Mouse (Mus musculus) naive thymus-derived CD4-positive, alpha-beta T cell, adult 2 months (primary cell): Measurements from ENCODE around the gene Mlec.
A peak's percentile ranks its signal among the peaks of the same experiment; 100 is the strongest.
"Not testable (repeated sequence)": the region's sequence is repeated elsewhere in the genome, so short reads cannot be mapped to it uniquely, and the experiment has no call there.

ENCODE experiments used
- DNase-seq: peaks from one replicate; pipeline ENCODE4 v3.0.0-alpha.2; 2011; ENCODE audit warnings: low read depth

The Mlec gene

DNA sequence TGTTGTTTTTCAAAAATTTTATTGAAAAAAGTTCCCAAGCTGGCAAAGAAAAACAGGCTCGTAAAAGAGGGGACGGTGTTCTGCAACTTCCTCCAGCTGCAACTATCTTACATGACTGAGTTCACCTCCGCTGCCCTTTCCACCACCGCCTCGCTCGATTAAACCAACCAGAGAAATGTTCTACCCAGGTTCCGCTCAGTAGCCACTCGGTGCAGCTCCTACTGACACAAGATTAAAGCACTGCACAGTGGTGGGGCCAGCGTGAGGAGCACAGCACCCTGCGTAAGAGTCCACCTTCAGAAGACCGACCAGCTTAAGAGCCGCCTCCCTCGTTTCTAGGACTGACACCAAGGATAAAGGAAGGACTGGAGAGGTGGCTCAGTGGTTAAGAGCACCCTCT, 6.5 kb downstream of the Mlec start:
- DNase-seq: peak; percentile 48

DNA sequence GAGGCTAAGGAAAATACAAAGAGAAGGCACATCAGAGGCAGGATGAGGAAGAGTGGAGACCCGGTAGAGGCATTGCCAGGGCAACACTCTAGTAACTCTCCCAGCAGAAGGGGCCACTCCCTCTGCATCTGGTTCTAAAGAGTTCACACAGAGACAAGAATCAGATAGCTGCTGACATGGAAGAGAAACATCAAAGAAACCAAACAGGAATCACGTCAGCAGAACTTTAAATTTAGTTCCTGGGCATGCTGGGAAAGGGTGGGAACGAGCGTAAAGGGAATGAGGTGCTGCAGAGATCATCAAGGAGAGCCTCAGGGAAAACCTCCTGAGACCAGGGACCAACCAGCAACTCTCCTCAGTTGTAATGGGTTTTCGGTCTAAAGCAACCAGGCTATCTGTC, 7.0 kb downstream of the Mlec start:
- DNase-seq: peak; percentile 75

DNA sequence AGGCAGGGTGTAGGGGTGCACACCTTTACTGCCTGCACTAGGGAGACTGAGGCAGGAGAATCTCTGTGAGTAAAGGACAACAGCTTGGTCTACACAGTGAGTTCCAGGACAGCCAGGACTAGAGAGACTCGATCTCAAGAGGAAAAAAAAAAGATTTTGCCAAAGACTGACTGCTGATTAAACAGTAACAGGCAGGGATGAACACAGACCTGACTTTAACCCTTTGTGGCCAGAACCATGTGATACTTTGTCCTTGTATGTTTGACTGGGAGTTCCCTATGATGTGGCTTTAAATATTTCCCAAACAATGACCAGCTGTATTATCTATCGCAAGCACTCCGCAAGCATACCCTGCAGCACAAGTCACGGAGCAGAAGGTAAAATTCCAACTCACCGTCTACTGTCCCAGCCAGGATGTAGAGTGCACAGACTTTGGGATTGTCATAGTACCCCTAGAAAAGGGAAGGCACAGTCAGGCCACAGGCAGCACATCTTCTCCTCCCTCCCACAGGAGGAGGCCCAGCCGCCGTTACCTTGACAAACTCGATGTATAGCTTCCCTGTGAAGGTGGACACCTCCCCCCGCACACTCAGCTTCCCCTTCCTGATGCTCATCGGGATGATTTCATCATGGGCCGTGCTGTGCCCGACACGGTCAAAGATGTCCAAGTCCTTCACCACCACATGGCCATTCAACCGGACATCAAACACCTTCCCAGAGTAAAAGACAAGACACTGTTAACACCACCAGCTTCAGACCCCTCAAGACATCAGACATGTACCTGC, 8.1 kb downstream of the Mlec start:
- DNase-seq: no peak

DNA sequence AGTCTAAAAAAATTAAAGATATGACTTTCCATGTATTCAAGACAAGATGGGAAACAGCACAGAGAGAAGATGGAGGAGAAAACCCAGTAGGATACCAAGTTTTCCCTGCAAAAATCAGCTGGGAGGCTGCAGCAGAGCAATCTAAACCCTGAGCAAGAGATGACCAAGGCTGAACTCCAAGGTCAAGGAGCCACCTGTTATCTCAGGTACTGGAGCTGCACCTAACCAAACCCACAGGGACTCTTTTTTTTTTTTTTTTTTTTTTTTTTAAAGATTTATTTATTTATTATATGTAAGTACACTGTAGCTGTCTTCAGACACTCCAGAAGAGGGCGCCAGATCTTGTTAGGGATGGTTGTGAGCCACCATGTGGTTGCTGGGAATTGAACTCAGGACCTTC, 9.1 kb downstream of the Mlec start:
- DNase-seq: not testable (repeated sequence)

DNA sequence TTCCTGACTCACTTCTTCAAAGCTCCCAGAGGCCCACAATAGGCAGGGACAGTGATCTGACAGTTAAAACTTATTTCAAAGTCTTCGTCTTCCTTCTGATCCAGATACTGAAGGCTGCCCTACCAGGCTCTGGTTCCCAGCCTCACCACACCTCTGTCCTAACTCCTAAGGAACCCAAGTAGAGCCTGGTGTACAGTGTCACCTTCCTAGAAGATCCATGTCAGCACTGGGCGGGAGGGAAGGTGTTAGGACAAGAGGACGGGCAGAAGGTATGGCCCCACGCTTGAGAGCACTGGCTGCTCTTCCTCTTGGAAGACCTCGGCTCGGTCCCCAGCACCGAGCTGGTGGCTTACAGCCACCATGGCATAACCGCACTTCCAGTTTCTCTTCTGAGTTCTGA, 9.6 kb downstream of the Mlec start:
- DNase-seq: no peak

DNA sequence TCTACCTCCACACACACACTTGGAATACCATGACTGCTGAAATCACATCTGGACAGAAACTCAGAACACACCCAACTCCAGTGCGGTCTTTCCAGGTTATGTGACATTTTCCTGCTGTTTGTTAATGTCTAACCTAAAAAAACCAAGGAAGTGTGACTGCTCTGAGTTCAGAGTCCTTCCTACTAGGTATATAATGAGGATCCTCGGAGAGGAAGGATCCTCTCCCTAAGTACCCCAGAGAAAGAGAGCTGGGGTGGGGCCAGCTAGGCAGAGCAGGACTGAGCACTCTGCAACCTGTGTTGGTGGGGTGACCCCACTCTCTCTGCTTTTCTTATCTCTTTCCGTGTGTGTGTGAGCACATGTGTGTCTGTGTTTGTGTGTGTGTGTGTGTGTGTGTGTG, 10.6 kb downstream of the Mlec start:
- DNase-seq: no peak

DNA sequence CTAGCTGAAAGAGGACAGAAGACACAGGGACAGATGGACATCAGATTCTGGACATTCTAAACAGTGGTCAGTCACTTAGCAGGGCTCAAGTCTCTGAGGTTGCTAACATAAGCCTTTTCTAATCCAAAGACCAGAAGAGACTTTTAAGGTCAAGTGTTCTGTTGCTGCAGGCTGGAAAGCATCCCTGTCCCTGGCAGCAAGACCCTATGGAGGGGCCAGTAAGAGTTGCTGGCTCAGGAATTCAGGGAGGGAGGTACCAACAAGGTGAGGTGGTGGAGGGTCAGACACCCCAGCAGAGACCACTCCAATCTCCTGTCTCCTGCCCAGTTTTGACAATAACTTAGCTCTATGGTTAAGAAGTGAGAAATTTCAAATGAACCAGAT, 11.2 kb downstream of the Mlec start:
- no peak for DNase-seq

DNA sequence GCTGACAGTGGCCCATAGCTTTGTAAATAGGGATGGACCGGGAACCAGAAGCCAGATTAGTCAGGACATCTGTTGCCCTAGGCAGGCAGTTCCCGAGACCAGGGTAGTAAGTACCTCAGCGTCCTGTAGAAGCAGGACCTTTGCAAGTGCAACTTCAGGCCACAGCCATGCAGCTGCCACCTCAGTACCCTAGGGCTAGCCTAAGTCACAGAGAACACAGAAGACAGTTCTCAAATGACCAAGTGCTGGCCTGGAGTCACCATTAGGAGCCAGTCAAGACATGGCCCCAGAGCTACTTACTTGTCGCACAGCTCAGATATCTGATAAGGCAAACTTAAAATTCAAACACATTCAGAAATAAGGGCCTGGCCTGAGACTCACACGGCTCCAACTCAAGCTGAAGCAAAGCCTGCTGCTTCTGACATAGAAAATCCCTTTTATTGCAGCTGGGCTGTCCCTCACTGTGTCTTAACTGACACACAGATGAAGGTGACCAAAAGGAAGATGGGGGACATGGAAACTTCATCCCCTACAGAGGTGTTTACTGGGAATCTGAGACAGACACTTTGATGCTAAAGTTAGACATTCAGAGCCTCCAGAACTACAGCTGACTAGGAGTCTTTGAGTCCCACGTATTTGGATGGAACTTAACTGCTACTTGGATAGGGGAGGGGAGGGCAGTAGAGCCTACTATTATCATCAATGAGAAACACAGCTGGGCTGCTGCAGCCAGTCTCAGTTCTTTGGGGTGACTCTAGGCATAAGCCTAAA, 11.8 kb downstream of the Mlec start:
- DNase-seq: no peak

DNA sequence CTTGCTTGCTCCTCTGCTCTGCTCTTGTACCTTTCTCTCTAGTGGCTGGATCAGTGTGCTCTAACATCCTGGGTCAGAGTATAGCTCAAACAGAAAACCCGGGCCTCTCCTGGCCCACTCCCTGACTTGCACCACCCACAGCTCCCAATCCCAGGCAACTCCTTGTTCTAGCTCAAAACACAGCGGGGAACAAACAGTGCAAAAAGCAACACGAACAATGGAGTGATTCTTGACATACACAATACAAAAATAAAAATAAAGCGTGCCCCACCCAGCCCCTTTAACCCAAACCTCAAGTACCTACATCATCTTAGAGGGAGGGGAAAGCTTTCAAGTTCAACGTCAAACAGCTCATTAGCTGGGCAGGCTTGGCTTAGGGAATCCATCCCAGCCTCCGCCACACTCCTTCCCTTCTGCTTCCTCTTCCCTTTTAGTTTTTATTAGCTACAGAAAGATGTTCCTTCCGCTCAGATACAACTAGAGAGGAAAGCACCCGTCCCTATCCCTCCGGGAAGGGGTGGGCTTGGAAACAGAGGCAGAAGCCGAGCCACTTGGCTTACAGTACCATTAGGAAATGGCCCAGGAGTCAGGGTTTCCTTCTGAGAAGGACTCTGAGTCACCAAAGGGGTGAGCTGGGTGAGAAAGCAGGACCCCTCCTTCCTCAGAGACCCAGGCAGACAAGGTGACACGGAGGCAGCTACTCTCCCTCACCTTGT, 12.6 kb downstream of the Mlec start:
- DNase-seq: no peak

DNA sequence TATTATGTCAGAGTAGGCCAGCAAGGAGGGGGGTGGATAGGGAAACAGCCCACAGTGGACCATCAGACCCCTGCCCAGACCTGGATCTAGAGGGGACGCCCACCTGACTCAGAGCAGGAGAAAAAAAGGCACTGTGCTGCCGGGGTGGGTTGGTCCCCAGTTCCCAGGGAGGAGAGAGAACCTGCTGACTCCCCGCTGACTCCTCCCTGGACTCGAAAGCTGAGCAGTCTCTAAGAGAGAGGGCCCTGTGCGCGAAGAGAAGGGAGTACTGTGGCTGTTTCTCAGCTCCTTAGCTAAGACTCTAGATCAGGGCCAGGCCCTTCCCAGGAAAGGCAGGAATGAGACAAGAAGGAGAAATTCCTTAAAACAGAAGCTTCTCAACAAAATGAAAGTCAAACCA, 13.5 kb downstream of the Mlec start:
- DNase-seq: no peak

DNA sequence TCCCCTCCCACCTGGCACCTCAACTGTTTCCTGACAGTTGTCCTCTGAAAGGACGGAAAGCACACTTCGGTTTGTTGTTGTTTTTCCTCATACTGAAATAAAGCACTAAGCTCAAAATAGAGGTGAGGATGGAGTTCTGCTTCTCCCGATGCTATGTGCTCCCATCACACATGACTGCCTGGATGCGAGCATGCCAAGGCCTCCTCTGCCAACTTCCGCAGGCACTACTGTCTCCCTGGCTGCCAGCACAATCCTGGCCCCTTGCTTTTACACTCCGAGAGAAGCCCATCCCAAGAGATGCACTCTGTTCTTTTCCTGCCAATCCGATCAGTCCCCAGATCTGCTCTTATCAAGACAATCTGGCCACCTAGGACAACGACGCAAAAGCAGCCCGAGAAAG, 14.4 kb downstream of the Mlec start:
- no peak for DNase-seq

DNA sequence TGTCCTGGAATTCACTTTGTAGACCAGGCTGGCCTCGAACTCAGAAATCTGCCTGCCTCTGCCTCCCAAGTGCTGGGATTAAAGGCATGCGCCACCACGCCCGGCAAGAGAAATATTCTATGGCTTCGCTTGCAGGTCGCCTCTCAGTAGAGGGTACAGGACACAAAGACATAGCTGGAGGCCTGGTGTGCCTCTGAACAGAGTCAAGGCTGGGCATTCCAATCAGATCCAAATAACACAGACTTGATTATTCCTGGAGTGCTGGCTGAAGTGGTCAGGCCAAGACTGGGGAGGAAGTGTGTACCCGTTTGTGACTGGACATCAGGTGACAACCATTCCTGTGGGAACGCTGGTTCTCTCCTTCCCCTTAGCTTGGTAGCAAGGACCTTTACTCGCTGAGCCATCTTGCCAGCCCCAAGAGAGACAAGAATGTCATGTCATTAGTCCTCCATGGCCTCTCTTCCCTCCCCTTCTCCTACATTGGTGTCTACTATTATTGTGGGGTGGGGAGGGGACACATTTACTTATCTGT, 15.7 kb downstream of the Mlec start:
- DNase-seq: no peak

DNA sequence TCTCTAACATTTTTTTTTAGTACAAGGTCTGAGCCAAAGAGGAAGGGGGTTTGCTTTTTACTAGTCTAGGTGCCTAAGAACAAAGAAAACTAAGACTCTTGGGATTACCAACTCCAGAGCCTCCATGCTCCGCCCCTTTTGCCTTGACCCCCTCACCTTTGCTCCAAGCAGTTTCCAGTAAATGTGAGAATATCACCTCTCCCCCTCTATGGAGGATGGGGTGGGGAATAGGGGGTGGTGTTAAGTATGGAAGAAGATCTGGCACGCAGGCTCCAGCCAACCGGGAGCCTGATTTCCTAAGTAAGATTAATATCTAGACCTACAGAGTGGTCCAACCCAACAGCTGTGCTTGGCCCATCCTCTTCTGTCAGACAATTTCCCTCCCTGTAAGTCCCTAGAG, 17.3 kb downstream of the Mlec start:
- DNase-seq: no peak

DNA sequence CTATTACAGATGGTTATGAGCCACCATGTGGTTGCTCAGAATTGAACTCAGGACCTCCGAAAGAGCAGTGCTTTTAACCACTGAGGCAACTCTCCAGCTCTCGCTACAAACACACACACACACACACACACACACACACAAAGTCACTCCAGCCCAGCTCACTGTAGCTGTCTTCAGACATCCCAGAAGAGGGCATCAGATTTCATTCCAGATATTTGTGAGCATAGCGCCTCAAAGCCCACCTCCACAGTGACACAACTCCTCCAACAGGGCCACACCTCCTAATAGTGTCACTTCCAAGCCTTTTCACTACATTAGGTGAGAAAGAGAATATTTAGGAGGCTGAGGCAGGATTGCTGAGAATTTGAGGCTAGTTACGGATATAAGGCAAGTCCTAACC, 18.9 kb downstream of the Mlec start:
- no peak for DNase-seq

DNA sequence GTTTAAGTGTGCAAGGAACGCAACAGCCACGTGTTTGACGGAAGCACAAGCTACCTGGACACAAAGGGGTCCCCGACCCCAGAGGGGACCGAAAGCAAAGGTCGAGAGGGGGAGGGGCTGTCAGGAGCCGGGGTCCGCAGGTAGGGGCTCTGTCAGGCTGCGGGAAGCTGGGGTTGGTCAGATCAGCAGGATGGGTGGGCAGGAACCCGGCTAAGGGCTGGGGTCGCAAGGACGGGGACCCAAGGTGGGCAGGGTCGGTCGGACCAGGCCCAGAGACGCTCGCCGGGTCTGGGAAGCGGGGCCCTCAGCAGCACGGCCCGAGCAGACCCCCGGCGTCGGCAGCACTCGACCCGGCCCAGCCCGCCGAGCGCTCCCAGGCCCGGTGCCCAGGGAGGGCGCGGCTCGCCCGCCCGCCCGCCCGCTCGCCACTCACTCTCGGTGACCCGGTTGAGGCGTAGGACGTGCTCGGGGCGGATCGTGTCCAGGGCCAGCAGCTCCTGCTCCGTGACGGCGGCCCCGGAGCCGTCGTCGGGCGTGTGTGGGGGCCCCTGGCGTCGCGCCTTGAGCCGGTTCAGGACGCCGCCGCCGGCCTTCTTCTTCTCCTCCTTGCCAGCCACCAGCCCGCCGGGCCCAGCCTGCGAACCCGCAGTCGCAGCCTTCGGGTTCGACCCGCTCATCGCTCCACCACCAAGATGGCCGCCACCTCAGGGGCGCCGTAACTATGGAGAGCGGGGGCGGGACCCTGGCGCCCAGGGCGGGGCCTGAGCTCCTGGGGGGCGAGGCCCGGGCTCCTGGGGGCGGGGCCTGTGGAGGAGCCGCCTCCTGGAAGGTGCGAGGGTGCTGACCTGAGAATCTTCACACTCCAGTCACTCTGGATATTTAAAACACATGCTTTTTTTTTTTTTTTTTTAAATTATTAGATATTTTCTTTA, 23.5 kb downstream of the Mlec start, which contains the start of gene Unc119b:
Unc119b (minus strand) TSS at position 742 of the 932 bp plus-strand sequence.
- DNase-seq: peak; percentile 91

DNA sequence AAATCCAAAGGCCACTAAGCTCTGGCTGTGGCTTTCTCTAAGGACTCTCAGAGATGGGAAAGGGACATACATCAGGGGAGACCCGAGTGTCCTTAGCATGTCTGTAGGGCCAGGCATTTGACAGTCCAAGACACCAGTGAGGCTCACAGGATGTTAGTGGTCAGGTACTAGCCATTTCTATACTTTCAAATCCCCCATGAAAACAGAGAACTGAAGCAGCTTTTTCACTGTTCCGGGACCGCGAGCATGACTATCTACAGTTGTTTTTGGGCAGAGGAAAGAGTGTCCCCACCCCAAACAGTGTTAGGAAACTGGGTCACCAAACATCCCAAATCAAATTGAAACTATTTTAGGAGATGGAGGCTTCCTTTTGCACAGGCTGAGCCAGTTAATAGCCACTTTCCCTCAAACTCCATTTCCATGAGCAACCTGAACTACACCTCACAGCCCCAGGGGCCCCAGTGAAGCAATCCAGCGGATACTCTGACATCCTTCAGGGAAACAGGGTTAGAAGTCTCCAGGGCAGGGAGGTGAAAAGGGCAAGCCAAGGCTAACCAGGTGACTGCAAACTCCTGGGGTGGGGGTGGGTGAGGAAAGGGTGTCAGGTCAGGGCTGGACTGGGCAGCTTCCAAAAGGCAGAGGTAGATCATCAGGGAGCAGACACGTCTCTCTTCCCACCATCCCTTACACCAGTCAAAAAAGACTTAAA, 24.5 kb downstream of the Mlec start:
- DNase-seq: no peak

DNA sequence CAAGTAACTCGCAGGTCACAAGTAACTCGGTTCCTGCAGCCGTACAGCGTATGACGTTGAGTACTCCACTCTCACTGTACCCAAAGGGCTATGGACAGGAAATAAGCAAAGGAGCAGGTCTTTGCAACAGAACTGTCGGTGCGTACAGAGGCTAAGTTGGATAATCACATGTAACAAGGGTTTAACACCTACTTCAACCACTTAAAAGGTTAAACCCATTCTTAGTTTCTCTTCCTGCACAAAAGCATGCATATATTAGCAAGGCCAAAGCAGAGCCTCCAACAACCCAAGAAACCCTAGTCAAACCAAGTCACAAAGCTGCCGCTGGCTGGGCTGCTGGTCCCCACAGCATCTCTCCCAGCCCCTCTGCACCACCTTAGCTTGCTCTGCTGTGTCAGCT, 25.5 kb downstream of the Mlec start:
- peak; percentile 78 for DNase-seq

DNA sequence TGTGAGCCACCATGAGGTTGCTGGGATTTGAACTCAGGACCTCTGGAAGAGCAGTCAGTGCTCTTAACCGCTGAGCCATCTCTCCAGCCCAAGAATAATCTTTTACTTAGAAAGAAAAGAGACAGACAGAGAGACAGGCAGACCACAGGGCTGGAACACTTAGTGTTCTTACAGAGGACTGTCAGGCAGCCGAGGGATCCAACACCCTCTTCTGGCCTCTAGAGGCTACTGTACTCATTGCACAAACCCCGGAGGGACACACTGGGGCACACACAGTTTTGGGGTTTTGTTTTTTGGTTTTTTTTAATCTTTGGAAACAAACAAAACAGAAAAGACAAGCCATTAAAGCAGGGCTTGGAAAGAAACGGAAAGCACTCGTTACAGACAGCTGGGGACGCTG, 28.7 kb downstream of the Mlec start:
- DNase-seq: no peak

DNA sequence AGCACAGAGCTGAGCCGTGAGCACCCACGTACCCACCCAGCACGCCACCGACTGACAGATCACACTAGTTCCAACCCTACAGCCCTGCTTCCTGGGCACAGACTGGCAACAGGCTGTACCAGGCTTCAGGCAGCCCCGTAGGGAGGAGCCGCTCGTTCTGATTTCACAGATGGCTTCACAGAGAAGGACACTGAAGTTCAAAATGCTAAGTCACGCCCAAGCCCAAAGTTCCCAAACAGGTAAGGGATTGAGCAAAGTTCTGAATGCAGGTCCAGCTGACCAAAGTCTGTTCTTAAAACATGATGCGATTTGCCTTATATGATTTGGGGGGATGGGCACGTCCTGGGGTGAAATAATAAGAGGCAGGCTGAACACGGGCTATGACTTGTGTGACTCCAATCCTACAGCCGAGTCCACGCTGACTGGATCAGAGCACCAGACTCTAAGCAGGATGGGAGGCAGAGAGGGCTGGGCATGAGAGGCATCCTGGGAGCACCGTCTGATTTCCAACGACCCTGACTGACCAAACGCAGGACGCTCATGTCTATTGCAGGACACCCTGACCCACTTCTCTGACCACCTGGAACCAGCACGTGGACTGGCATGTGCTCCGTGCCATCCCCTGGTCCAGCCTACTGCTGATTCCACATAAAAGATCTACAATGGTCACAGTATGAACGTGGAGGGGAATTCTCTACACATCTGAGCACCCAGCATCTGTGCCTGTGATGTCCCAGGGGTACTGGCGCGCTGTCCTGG, 30.4 kb downstream of the Mlec start:
- no peak for DNase-seq
